In the genomic region with DNA sequence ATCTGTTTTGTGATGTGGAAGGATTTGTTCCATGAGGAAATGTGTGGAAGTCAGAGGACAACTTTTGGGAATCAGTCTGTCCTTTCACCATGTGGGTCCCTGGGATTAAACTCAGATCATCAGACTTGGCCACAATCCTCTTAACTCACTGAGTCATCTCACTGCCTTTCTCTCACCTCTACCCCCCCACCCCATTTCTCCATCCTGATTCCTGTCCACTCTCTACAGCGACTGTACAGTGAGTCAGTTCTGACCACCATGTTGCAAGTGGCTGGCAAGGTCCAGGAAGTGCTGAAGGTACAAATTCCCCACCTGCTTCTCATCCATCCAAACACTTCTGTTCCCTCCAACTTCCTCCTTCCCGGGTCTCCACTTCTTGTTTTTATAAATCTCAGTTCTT, we compare ENCODE assay signal across 23 mouse cellular contexts. TPM values are rescaled to one million over a fixed set of nuclear protein-coding genes. Genes with fewer than 3 reads are reported as not detected.
"Had no signal": no experiment of that assay in that cellular context is flagged by ENCODE, and none has a peak within 500 bp of the region (broad histone marks: within the 10 kb centered on the region; RNA-seq: fewer than 3 reads in every experiment).

No protein-coding gene starts in this region.

- H3K27ac ChIP-seq: kidney, postnatal 0 days; layer of hippocampus, adult 2 months; macrophage; midbrain, embryonic 12.5 days; midbrain, embryonic 15.5 days; neural tube, embryonic 12.5 days; neural tube, embryonic 15.5 days; stomach, embryonic 15.5 days had no signal

- ATAC-seq: intestine, postnatal 0 days; lung, postnatal 0 days; midbrain, embryonic 15.5 days had no signal

- H3K4me3 ChIP-seq: layer of hippocampus, adult 2 months; liver, embryonic 13.5 days; midbrain, embryonic 12.5 days; midbrain, embryonic 15.5 days; neural tube, embryonic 12.5 days; neural tube, embryonic 15.5 days; stomach, embryonic 15.5 days had no signal

- H3K27me3 ChIP-seq: midbrain, embryonic 15.5 days; neural tube, embryonic 12.5 days; neural tube, embryonic 15.5 days; stomach, embryonic 15.5 days had no signal

- H3K9ac ChIP-seq: liver, embryonic 13.5 days; lung, embryonic 14.5 days; midbrain, embryonic 12.5 days; midbrain, embryonic 15.5 days; neural tube, embryonic 12.5 days; neural tube, embryonic 15.5 days; stomach, embryonic 15.5 days had no signal

- H3K36me3 ChIP-seq: midbrain, embryonic 15.5 days; stomach, embryonic 15.5 days had no signal

- H3K4me2 ChIP-seq: lung, embryonic 14.5 days; midbrain, embryonic 12.5 days; midbrain, embryonic 15.5 days; neural tube, embryonic 12.5 days; neural tube, embryonic 15.5 days; stomach, embryonic 15.5 days had no signal

- H3K9me3 ChIP-seq: liver, embryonic 13.5 days; midbrain, embryonic 12.5 days; midbrain, embryonic 15.5 days; neural tube, embryonic 12.5 days; neural tube, embryonic 15.5 days; stomach, embryonic 15.5 days had no signal

- DNase-seq: layer of hippocampus, adult 9-11 months; left cerebral cortex, postnatal 4 days; liver, embryonic 13.5 days; lung, embryonic 14.5 days; right cerebral cortex, postnatal 14 days; right cerebral cortex, postnatal 4 days; thymus, postnatal 25 days had no signal

RNA-seq across cellular contexts. Expression of gene Gckr, which starts 1.2 kb away (rescaled TPM):
- total RNA-seq: layer of hippocampus, adult 2 months; left cerebral cortex, adult 18-20 months; megakaryocyte, adult 5-6 weeks had no signal
- polyA plus RNA-seq: kidney, postnatal 0 days; lung, embryonic 14.5 days; macrophage had no signal

RNA-seq across cellular contexts. Expression of gene Fndc4, which starts 2.6 kb away (rescaled TPM):
- total RNA-seq: megakaryocyte, adult 5-6 weeks had no signal
- polyA plus RNA-seq: macrophage had no signal

RNA-seq across cellular contexts. Expression of gene Gm9970, which starts 57.5 kb away (rescaled TPM):
- total RNA-seq: layer of hippocampus, postnatal 25 days; left cerebral cortex, adult 18-20 months; left cerebral cortex, postnatal 4 days; megakaryocyte, adult 5-6 weeks had no signal
- polyA plus RNA-seq: large intestine, adult 2 months; limb, embryonic 14.5 days; liver, embryonic 13.5 days; liver, embryonic 16.5 days; macrophage had no signal
